Mouse (Mus musculus): Measurements from ENCODE around the gene Gm4952.
"Not testable (repeated sequence)": the region's sequence is repeated elsewhere in the genome, so short reads cannot be mapped to it uniquely, and the experiment has no call there.

Gene Gm4952

DNA sequence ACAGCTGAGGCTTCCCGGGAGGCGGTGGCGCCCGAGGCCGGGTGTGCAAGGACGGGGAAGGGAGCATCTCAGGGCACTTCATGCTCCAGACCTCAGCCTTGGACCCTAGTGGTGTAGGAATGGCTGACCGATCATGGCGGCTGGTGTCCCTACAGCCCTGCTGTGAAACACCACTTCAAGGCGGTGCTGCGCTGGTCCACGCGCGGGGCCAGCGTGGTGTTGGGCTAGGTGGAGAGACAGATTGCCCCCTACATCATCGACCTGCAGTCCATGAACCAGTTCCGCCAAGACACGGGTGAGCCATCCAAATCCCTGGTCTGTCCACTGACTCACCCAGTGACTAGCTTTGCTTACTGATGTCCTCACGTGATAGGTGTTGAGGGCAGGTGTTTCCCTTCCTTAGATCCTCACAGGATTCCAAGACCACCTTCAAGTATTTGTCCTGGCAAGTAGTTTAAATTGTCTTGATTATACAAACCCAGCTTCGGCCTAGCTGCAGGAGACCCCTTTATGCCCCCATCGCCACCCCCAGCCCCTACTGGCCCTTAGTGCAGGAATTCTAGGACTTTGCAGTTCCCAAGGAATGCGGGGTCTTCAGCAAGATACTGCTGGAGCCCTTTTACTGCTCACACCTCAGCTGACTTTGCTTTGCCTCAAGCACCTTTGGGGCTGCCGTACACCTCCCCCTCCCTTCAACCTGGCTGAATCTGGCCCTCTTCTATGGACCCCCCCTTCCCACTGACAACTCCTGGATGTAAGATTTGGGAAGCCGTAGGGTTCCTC, 3.3 kb upstream of the Gm4952 start:
- in situ Hi-C loops (cut with MboI; ENCODE audit: low pct_unique_long_range_greater_than_20kb in 1 of 2, low sequenced_read_pairs in 2 of 2, unreplicated experiment in 1 of 2) = loop anchor here in 1 of 2 experiments (25.0 kb wide), 1 partner anchor 216 kb away; no protein-coding TSS in a partner anchor

DNA sequence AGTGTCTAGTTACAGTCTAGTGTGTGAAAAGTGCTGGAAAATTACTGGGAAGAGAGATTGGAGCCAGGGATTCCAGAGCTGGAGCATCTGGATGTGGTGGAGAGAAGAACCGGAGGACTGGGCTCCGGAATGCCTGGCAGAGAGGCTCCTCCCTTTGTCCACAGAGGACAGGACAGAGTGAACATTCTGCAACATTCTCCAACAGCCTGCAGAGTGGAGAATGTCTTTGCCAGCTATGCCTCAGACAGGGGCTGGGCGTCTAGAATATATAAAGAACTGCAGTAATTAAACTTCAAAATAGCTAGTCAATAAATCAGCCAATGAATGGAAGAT, 2.7 kb upstream of the Gm4952 start:
- in situ Hi-C loops (cut with MboI; ENCODE audit: low pct_unique_long_range_greater_than_20kb in 1 of 2, low sequenced_read_pairs in 2 of 2, unreplicated experiment in 1 of 2) = loop anchor here in 1 of 2 experiments (25.0 kb wide), 1 partner anchor 215 kb away; no protein-coding TSS in a partner anchor

DNA sequence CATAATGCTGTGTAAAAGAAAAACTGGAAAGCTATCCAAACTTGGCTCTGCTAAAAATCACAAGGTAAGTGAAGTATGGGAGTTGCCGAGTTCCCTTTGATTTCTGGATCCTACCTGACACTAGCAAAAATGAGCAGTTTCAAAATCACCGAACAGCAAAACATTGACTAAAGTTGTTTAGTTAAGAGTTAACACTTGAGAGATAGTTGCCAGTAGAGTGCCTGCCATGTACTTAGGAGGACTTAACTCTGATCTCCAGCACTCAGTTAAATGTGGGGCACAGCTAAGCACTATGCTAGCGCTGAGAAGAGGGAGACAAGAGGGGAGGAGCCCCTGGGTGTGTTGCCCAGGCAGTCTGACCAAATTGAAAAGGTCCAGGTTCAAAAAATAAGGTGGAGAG, 1.1 kb upstream of the Gm4952 start:
- in situ Hi-C loops (cut with MboI; ENCODE audit: low pct_unique_long_range_greater_than_20kb in 1 of 2, low sequenced_read_pairs in 2 of 2, unreplicated experiment in 1 of 2) = loop anchor here in 1 of 2 experiments (25.0 kb wide), 1 partner anchor 214 kb away; no protein-coding TSS in a partner anchor

DNA sequence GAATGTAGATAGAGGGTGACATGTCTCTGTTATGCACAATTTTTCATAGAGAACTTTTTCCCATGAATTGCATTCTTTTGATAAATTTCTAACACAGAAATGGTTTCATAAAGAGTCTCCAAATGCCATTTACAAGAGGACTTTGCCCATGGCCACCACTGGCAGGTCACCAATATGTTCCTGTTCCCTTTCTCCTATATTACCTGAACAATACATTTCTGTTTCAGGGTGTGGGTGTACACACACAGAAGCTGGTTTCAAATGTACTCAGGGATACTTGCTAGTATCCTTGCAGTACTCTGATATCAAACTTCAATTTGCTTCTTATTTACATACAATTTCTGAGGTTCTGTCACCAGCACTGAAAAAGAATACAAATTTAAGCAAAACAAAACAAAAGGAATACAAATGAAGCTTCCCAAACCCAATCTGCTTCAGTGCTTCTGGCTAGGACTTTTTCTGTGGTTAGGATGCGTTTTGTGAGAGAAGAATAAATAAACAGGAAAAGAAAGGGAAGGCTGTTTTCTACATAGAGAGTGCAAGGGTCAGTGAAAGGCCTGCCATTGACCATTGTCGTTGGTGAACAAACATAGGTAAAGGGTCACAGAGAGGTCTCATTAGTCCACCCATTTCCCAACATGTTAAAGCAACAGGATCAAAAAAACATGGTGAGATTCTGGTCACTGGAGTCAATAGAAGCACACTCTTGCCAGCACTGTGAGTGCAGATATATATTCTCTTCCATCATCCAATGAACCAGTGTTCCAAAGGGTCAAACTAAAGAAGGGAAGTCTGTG, 1.1 kb downstream of the Gm4952 start:
- in situ Hi-C loops (cut with MboI; ENCODE audit: low pct_unique_long_range_greater_than_20kb in 1 of 2, low sequenced_read_pairs in 2 of 2, unreplicated experiment in 1 of 2) = no loop called here

DNA sequence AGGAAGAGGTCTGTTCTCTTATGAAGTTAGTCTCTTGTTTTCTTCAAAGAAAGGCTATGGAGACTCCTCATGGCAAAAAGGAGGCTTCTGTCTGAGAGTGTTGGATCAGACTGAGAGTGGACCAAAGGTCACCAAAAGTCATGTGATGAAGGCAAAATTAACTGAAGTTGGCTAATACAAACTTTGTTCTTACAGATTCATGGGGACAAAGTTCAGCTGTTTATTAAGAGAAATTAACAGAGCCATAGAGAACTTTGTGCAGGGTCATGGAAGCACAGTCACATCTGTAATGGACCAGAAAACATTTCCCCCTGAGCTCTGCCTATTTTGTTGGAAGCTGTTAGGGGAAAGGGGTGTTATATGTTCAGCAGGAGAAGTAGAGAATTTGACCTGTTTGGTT, 8.6 kb downstream of the Gm4952 start:
- in situ Hi-C loops (cut with MboI; ENCODE audit: low pct_unique_long_range_greater_than_20kb in 1 of 2, low sequenced_read_pairs in 2 of 2, unreplicated experiment in 1 of 2) = no loop called here

DNA sequence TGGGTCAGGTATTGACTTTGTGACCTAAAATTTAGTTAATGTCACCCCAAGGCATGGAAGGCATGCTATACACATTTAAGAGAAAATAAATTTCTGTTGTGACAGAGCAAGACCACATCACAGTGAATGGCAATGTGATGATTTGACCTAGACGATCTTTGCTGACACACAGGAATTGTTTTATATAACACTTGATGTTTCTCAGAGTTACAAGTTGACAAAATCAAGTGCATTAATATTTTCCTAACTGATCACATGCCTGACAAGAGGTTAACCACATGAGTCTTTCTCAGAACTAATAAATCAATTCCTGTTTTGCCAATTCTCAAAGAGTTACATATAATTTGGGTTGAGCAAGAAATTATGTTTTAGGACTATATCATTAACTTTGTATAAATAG, 13.9 kb downstream of the Gm4952 start:
- in situ Hi-C loops (cut with MboI; ENCODE audit: low pct_unique_long_range_greater_than_20kb in 1 of 2, low sequenced_read_pairs in 2 of 2, unreplicated experiment in 1 of 2) = no loop called here

DNA sequence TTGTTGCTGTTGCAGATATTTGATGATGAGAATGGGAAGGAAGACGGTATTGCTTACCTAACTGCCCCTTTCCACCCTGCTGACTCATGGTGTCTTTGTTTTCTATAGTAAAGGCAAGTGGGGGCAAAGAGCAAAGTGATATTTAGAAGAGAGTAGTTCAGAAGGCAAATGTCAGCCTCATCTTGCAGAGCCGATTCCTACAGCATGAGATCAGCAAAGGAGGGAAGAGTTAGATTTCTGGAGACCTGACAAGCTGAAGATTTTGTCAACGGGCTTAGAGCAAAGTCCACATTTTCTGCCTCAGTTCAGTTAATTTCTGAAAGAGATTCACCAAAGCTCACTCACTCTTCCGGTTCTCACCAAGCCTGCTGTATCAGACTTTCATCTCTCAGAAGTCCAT, 33.4 kb downstream of the Gm4952 start, which contains the start of gene Glyat:
Gene Glyat, plus strand, starts transcription at position 133 of the 400 bp plus-strand sequence.
- in situ Hi-C loops (cut with MboI; ENCODE audit: low pct_unique_long_range_greater_than_20kb in 1 of 2, low sequenced_read_pairs in 2 of 2, unreplicated experiment in 1 of 2) = no loop called here

DNA sequence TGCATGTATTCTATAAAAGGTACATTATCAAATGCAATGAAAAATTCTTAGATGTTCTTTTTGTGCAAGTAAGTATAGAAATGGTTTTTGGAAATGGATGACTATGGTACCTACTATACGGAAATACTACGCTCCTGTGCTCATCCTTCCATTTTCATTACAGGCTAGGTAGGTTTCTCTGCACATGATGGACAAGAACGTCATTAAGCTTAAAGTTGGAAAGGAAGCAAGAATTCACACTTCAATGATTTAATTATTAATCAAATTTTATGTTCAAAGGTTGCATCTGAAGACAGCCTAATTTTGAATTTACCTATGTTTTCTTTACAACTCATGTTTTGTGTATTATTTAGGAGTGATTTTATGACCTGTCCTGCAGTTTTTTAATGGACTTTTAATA, 34.5 kb downstream of the Gm4952 start:
- in situ Hi-C loops (cut with MboI; ENCODE audit: low pct_unique_long_range_greater_than_20kb in 1 of 2, low sequenced_read_pairs in 2 of 2, unreplicated experiment in 1 of 2) = no loop called here

DNA sequence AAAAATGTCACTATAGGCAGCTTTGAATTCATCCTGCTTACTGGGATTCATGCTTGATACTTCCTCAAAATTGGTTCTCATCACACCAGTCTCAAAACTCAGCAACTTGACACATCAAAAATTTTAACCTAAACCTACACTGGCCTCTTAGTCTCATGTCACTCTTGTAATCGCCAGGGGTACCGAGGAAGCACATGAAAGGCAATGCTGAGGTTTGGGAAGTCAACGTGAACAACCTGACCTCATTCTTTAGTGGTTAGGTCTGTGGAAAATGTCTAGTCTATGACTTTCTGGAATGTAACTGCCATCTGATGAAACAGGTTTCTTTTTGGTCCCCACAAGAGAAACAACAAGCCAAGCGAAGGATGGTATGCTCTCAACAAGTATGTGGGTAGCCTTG, 35.2 kb downstream of the Gm4952 start:
- in situ Hi-C loops (cut with MboI; ENCODE audit: low pct_unique_long_range_greater_than_20kb in 1 of 2, low sequenced_read_pairs in 2 of 2, unreplicated experiment in 1 of 2) = no loop called here

DNA sequence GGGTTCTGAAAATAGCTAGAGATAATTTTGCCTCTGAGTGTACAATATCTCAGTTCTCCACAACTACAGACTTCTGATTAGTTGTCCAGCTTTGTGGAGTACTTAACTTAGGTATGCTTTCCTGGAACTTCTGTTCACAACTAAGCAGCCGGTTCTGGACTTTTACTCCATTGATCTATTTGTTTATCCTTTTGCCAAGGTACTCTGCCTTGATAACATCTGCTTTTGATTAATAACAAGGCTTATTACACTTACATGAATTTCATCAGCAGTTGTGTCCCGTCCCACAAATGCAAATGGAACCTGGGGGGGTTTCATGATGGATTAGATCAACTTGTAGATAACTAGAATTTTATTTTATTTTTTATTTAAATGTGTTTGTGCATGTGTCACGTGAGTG, 37.1 kb downstream of the Gm4952 start:
- in situ Hi-C loops (cut with MboI; ENCODE audit: low pct_unique_long_range_greater_than_20kb in 1 of 2, low sequenced_read_pairs in 2 of 2, unreplicated experiment in 1 of 2) = no loop called here

DNA sequence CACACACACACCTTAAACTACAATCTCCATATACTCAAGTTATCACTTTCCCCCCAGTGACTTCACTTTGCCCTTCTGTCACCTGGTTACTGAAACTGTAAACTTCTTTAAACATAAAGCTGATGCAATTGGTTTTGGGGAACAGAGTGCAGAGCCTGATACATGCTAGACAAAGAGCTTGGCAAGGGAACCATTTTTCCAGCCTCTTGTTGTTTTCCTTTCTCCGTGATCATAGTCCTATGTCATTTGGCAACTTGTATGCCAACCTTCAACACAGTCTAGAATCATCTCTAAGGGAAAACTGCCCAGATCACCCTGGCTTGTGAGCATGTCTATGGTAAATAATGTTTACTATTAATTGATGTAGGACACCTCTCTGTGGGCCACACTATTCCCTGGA, 38.3 kb downstream of the Gm4952 start:
- in situ Hi-C loops (cut with MboI; ENCODE audit: low pct_unique_long_range_greater_than_20kb in 1 of 2, low sequenced_read_pairs in 2 of 2, unreplicated experiment in 1 of 2) = no loop called here

DNA sequence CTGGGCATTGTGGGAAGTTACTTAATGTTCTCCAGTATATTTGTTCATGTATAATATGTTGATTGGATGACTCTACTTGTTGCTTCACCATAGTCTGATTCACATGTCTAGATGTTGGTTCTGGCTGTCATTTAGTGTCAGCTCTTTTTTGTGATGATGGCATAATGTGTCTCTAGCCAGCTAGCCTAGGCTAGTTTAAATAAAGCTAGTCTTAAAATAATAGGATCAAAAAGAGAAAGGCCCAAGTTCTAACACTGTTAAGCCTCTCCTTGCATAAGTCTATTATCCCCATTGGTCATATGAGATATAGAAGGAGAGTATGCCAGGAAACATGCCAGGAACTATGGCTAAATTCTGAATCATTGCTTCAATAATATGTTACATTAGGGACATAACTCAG, 49.7 kb downstream of the Gm4952 start:
- in situ Hi-C loops (cut with MboI; ENCODE audit: low pct_unique_long_range_greater_than_20kb in 1 of 2, low sequenced_read_pairs in 2 of 2, unreplicated experiment in 1 of 2) = no loop called here

DNA sequence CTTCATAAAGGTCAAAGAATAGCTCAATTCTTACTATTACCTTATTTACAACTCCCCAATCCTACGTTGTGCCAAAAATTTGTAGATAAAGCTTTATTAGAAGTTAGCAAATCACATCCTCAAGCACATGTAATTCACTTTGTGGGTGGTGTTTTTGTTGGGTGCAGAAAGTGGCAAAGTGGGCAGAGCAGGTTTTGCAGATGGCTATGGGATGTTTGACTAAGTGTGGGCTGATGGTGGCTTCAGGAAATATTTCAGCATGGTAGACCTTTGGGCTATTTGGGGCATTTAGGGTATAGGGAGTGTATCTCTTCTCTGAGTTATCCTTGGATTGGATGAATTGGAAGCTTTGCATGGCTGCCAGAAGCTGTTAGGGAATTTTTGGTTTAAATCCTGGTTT, 66.4 kb downstream of the Gm4952 start:
- in situ Hi-C loops (cut with MboI; ENCODE audit: low pct_unique_long_range_greater_than_20kb in 1 of 2, low sequenced_read_pairs in 2 of 2, unreplicated experiment in 1 of 2) = no loop called here

DNA sequence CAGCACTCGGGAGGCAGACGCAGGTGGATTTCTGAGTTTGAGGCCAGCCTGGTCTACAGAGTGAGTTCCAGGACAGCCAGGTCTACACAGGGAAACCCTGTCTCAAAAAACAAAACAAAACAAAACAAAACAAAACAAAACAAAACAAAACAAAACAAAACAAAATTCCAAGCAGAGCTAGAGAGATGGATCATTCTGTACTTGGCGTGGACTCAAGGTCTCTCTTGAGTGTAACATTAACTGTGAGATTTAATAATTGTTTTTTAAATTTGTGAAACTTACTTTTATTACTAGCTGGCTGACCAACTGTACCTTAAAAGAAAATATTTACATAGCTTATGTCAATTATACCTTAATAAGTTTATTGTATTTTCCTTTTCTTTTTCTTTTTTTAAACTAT, 68.8 kb downstream of the Gm4952 start:
- in situ Hi-C loops (cut with MboI; ENCODE audit: low pct_unique_long_range_greater_than_20kb in 1 of 2, low sequenced_read_pairs in 2 of 2, unreplicated experiment in 1 of 2) = not testable (repeated sequence)

DNA sequence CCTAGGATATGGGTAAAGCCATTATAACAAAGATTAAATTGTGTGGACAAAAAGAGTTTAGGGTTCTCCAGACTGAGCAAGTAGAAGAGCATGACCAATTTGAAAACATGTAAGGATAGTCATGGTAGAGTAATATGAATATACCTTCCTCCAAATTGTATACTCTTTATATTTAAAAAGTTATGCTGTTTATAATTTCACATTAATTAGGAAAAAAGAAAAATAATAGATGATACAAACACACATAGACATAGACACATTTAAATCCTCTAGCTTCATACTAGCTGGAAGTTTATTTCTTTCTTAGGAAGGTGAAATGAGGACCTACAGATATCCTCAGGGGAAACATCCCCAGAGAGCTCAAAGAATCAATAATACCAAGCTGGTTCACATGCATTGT, 70.4 kb downstream of the Gm4952 start, which contains the start of gene Olfr1442:
Gene Olfr1442, plus strand, starts transcription at position 301 of the 400 bp plus-strand sequence.
- in situ Hi-C loops (cut with MboI; ENCODE audit: low pct_unique_long_range_greater_than_20kb in 1 of 2, low sequenced_read_pairs in 2 of 2, unreplicated experiment in 1 of 2) = no loop called here

DNA sequence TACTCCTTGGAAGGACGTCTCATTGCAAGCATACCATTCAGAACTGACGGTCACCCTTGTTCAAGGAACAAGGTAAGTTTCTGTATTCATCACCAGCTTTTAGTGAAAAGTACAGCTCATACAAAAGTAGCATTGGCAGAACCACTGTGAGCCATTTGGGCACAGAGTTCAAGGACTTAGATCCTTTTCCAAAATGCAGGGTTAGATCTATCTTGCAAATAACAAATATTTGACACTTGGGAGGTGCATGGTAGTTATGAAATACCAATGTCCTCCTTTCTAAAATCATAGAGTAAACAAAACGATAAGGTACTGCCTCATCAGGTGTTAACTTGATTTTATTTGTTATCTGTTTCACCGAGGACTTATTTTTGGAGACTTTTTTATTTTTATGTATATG, 71.3 kb downstream of the Gm4952 start:
- in situ Hi-C loops (cut with MboI; ENCODE audit: low pct_unique_long_range_greater_than_20kb in 1 of 2, low sequenced_read_pairs in 2 of 2, unreplicated experiment in 1 of 2) = no loop called here

DNA sequence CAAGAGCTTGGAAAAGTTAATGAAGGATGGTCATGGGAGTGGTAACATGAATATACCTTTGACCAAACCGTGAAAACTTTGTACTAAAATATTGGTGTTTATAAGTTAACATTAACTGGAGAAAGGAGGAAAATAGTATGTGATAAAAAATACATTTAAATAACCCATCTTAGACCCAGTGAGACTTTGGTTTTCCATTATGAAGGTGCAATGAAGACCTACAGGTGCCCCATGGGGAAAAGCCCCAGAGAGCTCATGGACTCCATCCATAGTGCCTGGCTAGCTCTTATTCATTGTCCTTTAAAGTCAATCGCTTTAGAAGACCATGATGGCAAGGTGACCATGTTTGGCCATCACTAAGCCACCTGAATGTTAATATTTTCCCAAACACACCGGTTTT, 78.0 kb downstream of the Gm4952 start, which contains the start of gene Olfr1443:
Gene Olfr1443, plus strand, starts transcription at position 301 of the 400 bp plus-strand sequence.
- in situ Hi-C loops (cut with MboI; ENCODE audit: low pct_unique_long_range_greater_than_20kb in 1 of 2, low sequenced_read_pairs in 2 of 2, unreplicated experiment in 1 of 2) = no loop called here

Data from mouse embryonic stem cell (cell line).